Mouse (Mus musculus): ENCODE measurements around the gene S100a8. TPM values are rescaled to one million over a fixed set of nuclear protein-coding genes. Genes with fewer than 3 reads are reported as not detected.

Gene S100a8
- total RNA-seq (2014; rRNA removed) (1.0 TPM in 1 of 2 replicates, not detected in the other), polyA plus RNA-seq (2015; fragmentation: Nextera tagmentation; extraction: Ambion mirVana) (6.3 and 6.7 TPM in 2 replicates)

GRCm38 (mm10) chr3:90668846-90669245 is at the start of gene S100a8:
Gene S100a8, plus strand, starts transcription at chr3:90668978.
- DNase-seq (ENCODE audit: low spot score) = peak; percentile 3
- no peak for TF ChIP-seq CTCF (IDR thresholded peaks at IDR 0.05; ENCODE audit: low read depth)
- 61% methylated on average over 8 of the region's 8 CpGs for WGBS

GRCm38 (mm10) chr3:90621552-90621951 is 47.2 kb upstream of the S100a8 start:
- Histone ChIP-seq H3K9me3 (ENCODE audit: low read length) (no peaks in the 10 kb centered on the region), H3K27ac (no peak overlapping the region), H3K36me3 (ENCODE audit: insufficient read depth, low read length) (no peaks in the 10 kb centered on the region), H3K4me1 (ENCODE audit: insufficient read depth, low read length) (peaks cover 8% of the 10 kb centered on the region; the same call in 1 of the 2 replicates), H3K4me2 (ENCODE audit: low read depth, low read length) (no peak overlapping the region), H3K27me3 (ENCODE audit: insufficient read depth, low read length) (no peaks in the 10 kb centered on the region), H3K4me3 (ENCODE audit: low read length) (no peak overlapping the region), H3K9ac (replicated peaks; ENCODE audit: low read length) (no peak overlapping the region)
- TF ChIP-seq CTCF (IDR thresholded peaks at IDR 0.05; ENCODE audit: low read depth) = no peak
- DNase-seq (ENCODE audit: low spot score) (no peak), ATAC-seq (no peak)
- 60% methylated on average over 7 of the region's 7 CpGs for WGBS

More at GRCm38 (mm10) chr3:90668846-90669245, at the start of gene S100a8:
- Histone ChIP-seq H3K4me1 (ENCODE audit: insufficient read depth, low read length) (no peaks in the 10 kb centered on the region), H3K27ac (no peak within 1 kb of the TSS), H3K9ac (replicated peaks; ENCODE audit: low read length) (no peak within 1 kb of the TSS), H3K9me3 (ENCODE audit: low read length) (no peaks in the 10 kb centered on the region), H3K4me2 (ENCODE audit: low read depth, low read length) (no peak within 1 kb of the TSS), H3K36me3 (ENCODE audit: insufficient read depth, low read length) (no peaks in the 10 kb centered on the region), H3K27me3 (ENCODE audit: insufficient read depth, low read length) (no peaks in the 10 kb centered on the region), H3K4me3 (ENCODE audit: low read length) (no peak within 1 kb of the TSS)
- ATAC-seq = no peak

- Histone ChIP-seq H3K4me2 (ENCODE audit: low read depth, low read length) (no peak overlapping the region), H3K9me3 (ENCODE audit: low read length) (no peaks in the 10 kb centered on the region), H3K4me3 (ENCODE audit: low read length) (no peak overlapping the region), H3K9ac (replicated peaks; ENCODE audit: low read length) (no peak overlapping the region), H3K36me3 (ENCODE audit: insufficient read depth, low read length) (no peaks in the 10 kb centered on the region), H3K27me3 (ENCODE audit: insufficient read depth, low read length) (no peaks in the 10 kb centered on the region), H3K4me1 (ENCODE audit: insufficient read depth, low read length) (peaks cover 8% of the 10 kb centered on the region; the same call in 1 of the 2 replicates), H3K27ac (no peak overlapping the region)
- 0% methylated on average over 2 of the region's 2 CpGs for WGBS
- DNase-seq (ENCODE audit: low spot score) (peak; percentile 76), ATAC-seq (peak; percentile 55; the same call in 1 of the 2 replicates)
- no peak for TF ChIP-seq CTCF (IDR thresholded peaks at IDR 0.05; ENCODE audit: low read depth)
These were observed 45.2 kb upstream of the S100a8 start for GRCm38 (mm10) chr3:90623435-90624071.

- no peaks in the 10 kb centered on the region for H3K9me3 ChIP-seq (ENCODE audit: low read length)
- no peak overlapping the region for H3K4me2 ChIP-seq (ENCODE audit: low read depth, low read length)
- H3K27ac ChIP-seq = no peak overlapping the region
- no peak overlapping the region for H3K4me3 ChIP-seq (ENCODE audit: low read length)
- no peak for TF ChIP-seq CTCF (IDR thresholded peaks at IDR 0.05; ENCODE audit: low read depth)
- 64% methylated on average over 5 of the region's 5 CpGs for WGBS
- no peaks in the 10 kb centered on the region for H3K36me3 ChIP-seq (ENCODE audit: insufficient read depth, low read length)
- H3K9ac ChIP-seq (replicated peaks; ENCODE audit: low read length) = no peak overlapping the region
- no peaks in the 10 kb centered on the region for H3K27me3 ChIP-seq (ENCODE audit: insufficient read depth, low read length)
- ATAC-seq (no peak), DNase-seq (ENCODE audit: low spot score) (no peak)
- peaks cover 8% of the 10 kb centered on the region; the same call in 1 of the 2 replicates for H3K4me1 ChIP-seq (ENCODE audit: insufficient read depth, low read length)
These were observed 43.3 kb upstream of the S100a8 start for GRCm38 (mm10) chr3:90625496-90625895.

- TF ChIP-seq CTCF (IDR thresholded peaks at IDR 0.05; ENCODE audit: low read depth) = no peak
- Histone ChIP-seq H3K4me1 (ENCODE audit: insufficient read depth, low read length) (peaks cover 8% of the 10 kb centered on the region; the same call in 1 of the 2 replicates), H3K27me3 (ENCODE audit: insufficient read depth, low read length) (no peaks in the 10 kb centered on the region), H3K36me3 (ENCODE audit: insufficient read depth, low read length) (no peaks in the 10 kb centered on the region), H3K9ac (replicated peaks; ENCODE audit: low read length) (no peak overlapping the region), H3K27ac (no peak overlapping the region), H3K4me3 (ENCODE audit: low read length) (no peak overlapping the region), H3K9me3 (ENCODE audit: low read length) (no peaks in the 10 kb centered on the region), H3K4me2 (ENCODE audit: low read depth, low read length) (no peak overlapping the region)
- ATAC-seq (no peak), DNase-seq (ENCODE audit: low spot score) (no peak)
- WGBS = 78% methylated on average over 9 of the region's 9 CpGs
These were observed 42.3 kb upstream of the S100a8 start for GRCm38 (mm10) chr3:90626266-90627021.

- H3K27me3 ChIP-seq (ENCODE audit: insufficient read depth, low read length) = no peaks in the 10 kb centered on the region
- DNase-seq (ENCODE audit: low spot score) = no peak
These were observed 41.4 kb upstream of the S100a8 start for GRCm38 (mm10) chr3:90627366-90627765.

More at GRCm38 (mm10) chr3:90627366-90627765, 41.4 kb upstream of the S100a8 start:
- peaks cover 8% of the 10 kb centered on the region; the same call in 1 of the 2 replicates for H3K4me1 ChIP-seq (ENCODE audit: insufficient read depth, low read length)
- 95% methylated on average over 5 of the region's 5 CpGs for WGBS
- no peak overlapping the region for H3K4me2 ChIP-seq (ENCODE audit: low read depth, low read length)
- no peak overlapping the region for H3K9ac ChIP-seq (replicated peaks; ENCODE audit: low read length)
- no peaks in the 10 kb centered on the region for H3K36me3 ChIP-seq (ENCODE audit: insufficient read depth, low read length)
- TF ChIP-seq CTCF (IDR thresholded peaks at IDR 0.05; ENCODE audit: low read depth) = no peak
- no peak overlapping the region for H3K27ac ChIP-seq
- H3K9me3 ChIP-seq (ENCODE audit: low read length) = no peaks in the 10 kb centered on the region
- no peak for ATAC-seq
- no peak overlapping the region for H3K4me3 ChIP-seq (ENCODE audit: low read length)
